Mouse (Mus musculus) E14TG2a.4 (cell line): ENCODE data around the gene Vmn1r5.

Experiments
- CTCF ChIP-seq: conservative IDR thresholded peaks from 2 replicates; pipeline ENCODE4 v1.5.1; 2014; ENCODE audit warnings: low read length
- POU5F1 ChIP-seq: IDR thresholded peaks from 2 replicates; pipeline ENCODE4 v1.6.1; 2014; ENCODE audit warnings: low read length, borderline replicate concordance

GRCm38 (mm10) chr6:57034674-57035073 is 64.6 kb downstream of the Vmn1r5 start:
- TF ChIP-seq POU5F1 (no peak), CTCF (no peak)
